ENCODE assay signal across 19 mouse cellular contexts in genomic region chr9:90257220-90257619, GRCm38 (mm10). TPM values are rescaled to one million over a fixed set of nuclear protein-coding genes. Genes with fewer than 3 reads are reported as not detected.
DNase-seq lines count a peak whose midpoint lies in the region; ATAC-seq and TF ChIP-seq lines count a peak whose summit lies in the region.
"Had no signal": no experiment of that assay in that cellular context is flagged by ENCODE, and none has a peak within 500 bp of the region (broad histone marks: within the 10 kb centered on the region; RNA-seq: fewer than 3 reads in every experiment).

No protein-coding gene starts in this region.

- H3K9ac ChIP-seq in liver, embryonic 11.5 days (ENCODE audit: low read depth, low read length) = 0 out of 2 replicates have a peak overlapping the region, but pooled peaks have one; percentile 6
- H3K9ac ChIP-seq in liver, embryonic 15.5 days = no peak overlapping the region
- H3K9ac ChIP-seq: embryonic facial prominence, embryonic 15.5 days; forebrain, postnatal 0 days; lung, embryonic 15.5 days had no signal

- H3K9me3 ChIP-seq in liver, embryonic 11.5 days (ENCODE audit: control insufficient read depth, low read length) = no peaks in the 10 kb centered on the region
- H3K9me3 ChIP-seq in liver, embryonic 15.5 days (replicated peaks) = no peaks in the 10 kb centered on the region
- H3K9me3 ChIP-seq: embryonic facial prominence, embryonic 15.5 days; lung, embryonic 15.5 days had no signal

- H3K4me2 ChIP-seq in liver, embryonic 11.5 days = peak overlapping the region; percentile 19
- H3K4me2 ChIP-seq in liver, embryonic 15.5 days = peak overlapping the region; percentile 29; the same call in 1 of the 2 replicates
- H3K4me2 ChIP-seq: embryonic facial prominence, embryonic 15.5 days; lung, embryonic 15.5 days had no signal

- no peak for TF ChIP-seq POLR2A in bone marrow macrophage, adult 2 months (IDR thresholded peaks at IDR 0.05; ENCODE audit: borderline replicate concordance, low read depth, low read length)
- no peak for TF ChIP-seq POLR2A in lung, adult 2 months (IDR thresholded peaks at IDR 0.05; ENCODE audit: borderline replicate concordance, extremely low read depth, low read depth, low read length)

- H3K36me3 ChIP-seq in liver, embryonic 11.5 days (ENCODE audit: control insufficient read depth, insufficient read depth, low read length) = no peaks in the 10 kb centered on the region
- peaks cover 21% of the 10 kb centered on the region for H3K36me3 ChIP-seq in liver, embryonic 15.5 days (replicated peaks)
- H3K36me3 ChIP-seq: embryonic facial prominence, embryonic 15.5 days; lung, embryonic 15.5 days had no signal

- H3K4me3 ChIP-seq in liver, embryonic 11.5 days (ENCODE audit: low read depth, low read length) = no peak overlapping the region
- no peak overlapping the region for H3K4me3 ChIP-seq in bone marrow macrophage, adult 2 months (ENCODE audit: insufficient read depth, low read length)
- no peak overlapping the region for H3K4me3 ChIP-seq in liver, embryonic 15.5 days (replicated peaks)
- H3K4me3 ChIP-seq in lung, adult 2 months (replicated peaks; ENCODE audit: extremely low read depth, low read depth, low read length) = no peak overlapping the region
- H3K4me3 ChIP-seq: embryonic facial prominence, embryonic 15.5 days; lung, embryonic 15.5 days had no signal

- TF ChIP-seq CTCF in bone marrow macrophage, adult 2 months (IDR thresholded peaks at IDR 0.05; ENCODE audit: low read depth, low read length) = no peak
- TF ChIP-seq CTCF in lung, adult 2 months (IDR thresholded peaks at IDR 0.05; ENCODE audit: insufficient read depth, low read length) = no peak

- no peaks in the 10 kb centered on the region for H3K27me3 ChIP-seq in liver, embryonic 11.5 days (replicated peaks; ENCODE audit: control insufficient read depth, insufficient read depth, low read length)
- H3K27me3 ChIP-seq in liver, embryonic 15.5 days = no peaks in the 10 kb centered on the region
- H3K27me3 ChIP-seq: embryonic facial prominence, embryonic 15.5 days; lung, embryonic 15.5 days had no signal

- peaks cover 66% of the 10 kb centered on the region for H3K4me1 ChIP-seq in liver, embryonic 11.5 days (replicated peaks; ENCODE audit: control insufficient read depth, insufficient read depth, low read length)
- H3K4me1 ChIP-seq in bone marrow macrophage, adult 2 months (ENCODE audit: control insufficient read depth, insufficient read depth, low read length) = peaks cover 77% of the 10 kb centered on the region
- peaks cover 86% of the 10 kb centered on the region for H3K4me1 ChIP-seq in liver, embryonic 15.5 days (replicated peaks)
- peaks cover 29% of the 10 kb centered on the region for H3K4me1 ChIP-seq in lung, adult 2 months (ENCODE audit: control insufficient read depth, insufficient read depth, low read length)

- DNase-seq in liver, embryonic 11.5 days (ENCODE audit: low spot score) = no peak
- DNase-seq in liver = no peak
- no peak for DNase-seq in lung, adult 2 months
- DNase-seq in urinary bladder, postnatal 36 days (ENCODE audit: low spot score in 2 of 2) = no peak
- DNase-seq: adrenal gland, adult 2 months; B cell, adult 2 months; cerebellum, adult 11-12 months; cerebellum, postnatal 14 days; forebrain, postnatal 0 days; gastrocnemius, postnatal 36 days; heart, postnatal 4 days; kidney, adult 11 months; right cerebral cortex, postnatal 4 days had no signal

- no peak for ATAC-seq in liver, embryonic 11.5 days (replicated peaks; ENCODE audit: low FRiP score)
- ATAC-seq in liver, embryonic 15.5 days (ENCODE audit: insufficient read depth) = no peak
- 0 out of 2 replicates have a peak, but pooled peaks have one; percentile 1 for ATAC-seq in megakaryocyte-erythroid progenitor cell, adult 5-6 weeks (replicated peaks; ENCODE audit: low FRiP score, low TSS enrichment, poor library complexity, severe bottlenecking)
- ATAC-seq: forebrain, postnatal 0 days; hindbrain, embryonic 16.5 days had no signal

- WGBS in liver, embryonic 11.5 days = 54% methylated on average over 7 of the region's 7 CpGs
- WGBS in liver, embryonic 15.5 days (ENCODE audit: insufficient replicate concordance) = 41% methylated on average over 7 of the region's 7 CpGs
- WGBS in lung, adult 2 months = 67% methylated on average over 7 of the region's 7 CpGs

- H3K27ac ChIP-seq in liver, embryonic 11.5 days (ENCODE audit: low read depth, low read length) = peak overlapping the region; percentile 50; the same call in 1 of the 2 replicates
- H3K27ac ChIP-seq in bone marrow macrophage, adult 2 months (ENCODE audit: insufficient read depth, low read depth, low read length) = peak overlapping the region; percentile 54
- H3K27ac ChIP-seq in liver, embryonic 15.5 days (replicated peaks) = peak overlapping the region; percentile 85
- H3K27ac ChIP-seq: lung, embryonic 15.5 days had no signal

RNA-seq across cellular contexts. Expression of gene Tbc1d2b, which starts 13.4 kb away (rescaled TPM):
- polyA plus RNA-seq in liver, embryonic 11.5 days (2014; fragmentation: Nextera tagmentation; extraction: Ambion mirVana) = 13.2 and 14.2 TPM in 2 replicates
- 49.1 and 55.0 TPM in 2 replicates for polyA plus RNA-seq in bone marrow macrophage, adult 2 months (2012; ENCODE audit: insufficient read depth, insufficient read length, missing spikeins)
- polyA plus RNA-seq in liver, embryonic 15.5 days (2015; fragmentation: Nextera tagmentation; extraction: Ambion mirVana) = 7.7 and 9.1 TPM in 2 replicates
- 53.8 and 66.1 TPM in 2 replicates for total RNA-seq in megakaryocyte-erythroid progenitor cell, adult 5-6 weeks (2014; fragmentation: Nextera tagmentation)
- total RNA-seq in megakaryocyte-erythroid progenitor cell, adult 5-6 weeks (2017) = 31.2 and 33.1 TPM in 2 replicates
- 40.7 and 46.4 TPM in 2 replicates for polyA plus RNA-seq in lung, adult 2 months (2012; rRNA removed)
